Mouse (Mus musculus): ENCODE measurements at regions not wholly inside any gene's neighbourhood (a gene's known extent, or its start where the extent isn't known, plus 50 kb on each side); places are given as distances from the start of the nearest gene placed in this dataset.

DNA sequence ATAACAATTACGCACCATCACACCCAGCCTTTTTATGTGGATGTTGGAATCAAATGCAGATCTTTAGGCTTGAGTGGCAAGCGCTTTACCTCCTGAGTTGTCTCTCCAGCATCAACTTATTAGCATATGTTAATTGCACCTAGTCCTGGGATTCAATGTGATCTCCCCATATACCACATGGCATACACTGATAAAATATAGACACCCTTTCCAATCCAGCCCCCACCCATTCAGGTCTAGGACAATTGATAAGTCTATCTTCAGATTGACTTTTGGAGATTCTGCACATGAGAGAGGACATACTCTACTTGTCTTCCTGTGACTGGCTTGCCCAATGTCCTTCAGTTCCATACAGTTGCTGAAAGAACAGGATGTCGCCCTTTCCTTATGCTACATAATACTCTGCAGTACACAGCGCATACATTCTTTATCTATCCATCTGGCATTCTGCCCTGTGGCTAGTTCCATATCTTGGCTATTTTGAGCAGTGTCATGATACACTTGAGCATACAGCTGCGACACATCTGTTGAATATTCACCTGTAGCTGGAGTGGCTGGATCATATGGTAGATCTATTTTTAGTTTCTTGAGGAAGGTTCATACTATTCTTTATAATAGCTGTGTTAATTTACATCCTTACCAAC is 120.3 kb downstream of the Gsdmc2 start:
- Histone ChIP-seq H3K36me3 (replicated peaks in 1 of 2; ENCODE audit: control insufficient read depth in 1 of 2, insufficient read depth in 1 of 2, low read length in 1 of 2) (no peaks in the 10 kb centered on the region), H3K79me2 (replicated peaks; ENCODE audit: control insufficient read depth, extremely low read depth, insufficient read depth, poor library complexity, severe bottlenecking) (no peaks in the 10 kb centered on the region), H3K27ac (ENCODE audit: insufficient read depth, low read depth) (no peak overlapping the region), H3K9me3 (replicated peaks; ENCODE audit: low read length) (no peaks in the 10 kb centered on the region), H3K4me3 (replicated peaks in 1 of 3; ENCODE audit: low read depth in 2 of 3, low read length in 2 of 3, poor library complexity in 1 of 3) (no peak overlapping the region), H3K27me3 (replicated peaks) (no peaks in the 10 kb centered on the region), H3K9ac (ENCODE audit: insufficient read depth, low read depth) (no peak overlapping the region), H3K4me1 (ENCODE audit: control insufficient read depth in 1 of 2, insufficient read depth in 2 of 2) (peaks cover 0 to 7% of the 10 kb centered on the region in 2 experiments; a peak in 1 of 4 replicates), H3K4me2 (ENCODE audit: insufficient read depth, low read depth, poor library complexity, severe bottlenecking) (no peak overlapping the region)
- no peak for TF ChIP-seq JUN (IDR thresholded peaks at IDR 0.05; ENCODE audit: insufficient read depth, low read depth, low read length)
- no peak for TF ChIP-seq JUND (conservative IDR thresholded peaks at IDR 0.05; ENCODE audit: low read depth, low read length)
- TF ChIP-seq SMC3 (IDR thresholded peaks at IDR 0.05; ENCODE audit: low read depth, low read length): no peak
- no peak for TF ChIP-seq ZKSCAN1 (IDR thresholded peaks at IDR 0.05; ENCODE audit: borderline replicate concordance, low read depth, low read length)
- TF ChIP-seq IRF4 (IDR thresholded peaks at IDR 0.05; ENCODE audit: low read depth, low read length): no peak
- no peak for TF ChIP-seq MAFK (IDR thresholded peaks at IDR 0.05; ENCODE audit: insufficient replicate concordance, low read length)
- TF ChIP-seq ZNF384 (IDR thresholded peaks at IDR 0.05; ENCODE audit: low read depth, low read length): no peak
- no peak for TF ChIP-seq POLR2A (IDR thresholded peaks at IDR 0.05; ENCODE audit: low read depth, low read length)
- no peak for TF ChIP-seq ELF1 (IDR thresholded peaks at IDR 0.05; ENCODE audit: low read depth, low read length)
- TF ChIP-seq UBTF (IDR thresholded peaks at IDR 0.05; ENCODE audit: low read depth, low read length): no peak
- no peak for TF ChIP-seq NELFE (IDR thresholded peaks at IDR 0.05; ENCODE audit: low read depth, low read length)
- no peak for TF ChIP-seq RCOR1 (conservative IDR thresholded peaks at IDR 0.05; ENCODE audit: low read depth, low read length)
- no peak for TF ChIP-seq USF2 (conservative IDR thresholded peaks at IDR 0.05; ENCODE audit: low read depth, low read length)
- no peak for TF ChIP-seq E2F4 (IDR thresholded peaks at IDR 0.05; ENCODE audit: insufficient replicate concordance, low read depth, low read length)
- no peak for TF ChIP-seq CHD1 (IDR thresholded peaks at IDR 0.05; ENCODE audit: low read depth, low read length)
- TF ChIP-seq EP300 (IDR thresholded peaks at IDR 0.05; ENCODE audit: low read length): no peak
- TF ChIP-seq NRF1 (IDR thresholded peaks at IDR 0.05; ENCODE audit: low read depth, low read length): no peak
- no peak for TF ChIP-seq MXI1 (IDR thresholded peaks at IDR 0.05; ENCODE audit: low read depth, low read length)
- no peak for TF ChIP-seq KAT2A (IDR thresholded peaks at IDR 0.05; ENCODE audit: insufficient replicate concordance, low read length)
- no peak for DNase-seq (ENCODE audit: extremely low read depth)
- dilution Hi-C loops (cut with MboI; ENCODE audit: extremely low pct_ligation_motif_present, extremely low pct_unique_long_range_greater_than_20kb, low sequenced_read_pairs): no loop called here
- in situ Hi-C loops (cut with MboI; ENCODE audit: low pct_ligation_motif_present, low pct_unique_long_range_greater_than_20kb, low sequenced_read_pairs): no loop called here

DNA sequence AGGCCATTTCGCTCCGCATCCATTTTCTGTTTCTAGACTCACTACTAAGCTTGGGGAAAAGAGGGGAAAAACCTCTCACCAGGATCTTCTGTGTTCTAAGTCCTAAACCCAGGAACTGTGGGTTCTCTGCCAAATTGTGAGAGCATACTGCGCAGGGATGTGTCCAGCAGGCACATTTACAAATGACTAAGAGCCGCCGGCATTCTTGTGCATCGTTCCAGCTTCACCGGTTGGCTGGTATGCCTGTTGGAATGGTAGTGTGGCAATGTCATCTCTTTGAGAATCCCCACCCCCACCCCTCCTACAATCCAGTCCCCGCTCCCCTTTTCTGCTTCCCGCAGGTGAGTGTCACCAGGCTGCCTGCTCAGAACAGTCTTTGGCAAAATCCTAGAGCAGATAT is 122.0 kb downstream of the Gsdmc2 start:
- in situ Hi-C loops (cut with MboI; ENCODE audit: low pct_ligation_motif_present, low pct_unique_long_range_greater_than_20kb, low sequenced_read_pairs): no loop called here
- Histone ChIP-seq H3K4me2 (ENCODE audit: insufficient read depth, low read depth, poor library complexity, severe bottlenecking) (no peak overlapping the region), H3K27ac (ENCODE audit: insufficient read depth, low read depth) (no peak overlapping the region), H3K9ac (ENCODE audit: insufficient read depth, low read depth) (no peak overlapping the region), H3K36me3 (replicated peaks in 1 of 2; ENCODE audit: control insufficient read depth in 1 of 2, insufficient read depth in 1 of 2, low read length in 1 of 2) (no peaks in the 10 kb centered on the region), H3K4me3 (replicated peaks in 1 of 3; ENCODE audit: low read depth in 2 of 3, low read length in 2 of 3, poor library complexity in 1 of 3) (no peak overlapping the region), H3K4me1 (ENCODE audit: control insufficient read depth in 1 of 2, insufficient read depth in 2 of 2) (peaks cover 0 to 7% of the 10 kb centered on the region in 2 experiments; a peak in 1 of 4 replicates), H3K9me3 (replicated peaks; ENCODE audit: low read length) (no peaks in the 10 kb centered on the region), H3K27me3 (replicated peaks) (no peaks in the 10 kb centered on the region), H3K79me2 (replicated peaks; ENCODE audit: control insufficient read depth, extremely low read depth, insufficient read depth, poor library complexity, severe bottlenecking) (no peaks in the 10 kb centered on the region)
- TF ChIP-seq PAX5 (IDR thresholded peaks at IDR 0.05; ENCODE audit: low read length) (no peak), CHD1 (IDR thresholded peaks at IDR 0.05; ENCODE audit: low read depth, low read length) (no peak), JUN (IDR thresholded peaks at IDR 0.05; ENCODE audit: insufficient read depth, low read depth, low read length) (no peak), IRF4 (IDR thresholded peaks at IDR 0.05; ENCODE audit: low read depth, low read length) (no peak)
- dilution Hi-C loops (cut with MboI; ENCODE audit: extremely low pct_ligation_motif_present, extremely low pct_unique_long_range_greater_than_20kb, low sequenced_read_pairs): no loop called here
- no peak for DNase-seq (ENCODE audit: extremely low read depth)
